Mouse (Mus musculus) CH12.LX (cell line): ENCODE results near the gene Kidins220.

Experiments used
- CTCF ChIP-seq, 2 experiments: IDR thresholded peaks in 1 of 2; conservative IDR thresholded peaks in 1 of 2; 2 replicates each; pipeline ENCODE4 v1.5.1; 2011 to 2012; ENCODE audit warnings: low read depth in 2 of 2, low read length in 2 of 2, improper control_type of control experiment in 1 of 2, inconsistent platforms in 1 of 2, mild to moderate bottlenecking in 1 of 2, moderate library complexity in 1 of 2
- E2F4 ChIP-seq: IDR thresholded peaks from 2 replicates; pipeline ENCODE4 v1.6.1; 2011; ENCODE audit warnings: low read depth, low read length, improper control_type of control experiment; ENCODE audit not compliant: insufficient replicate concordance
- ELF1 ChIP-seq: IDR thresholded peaks from 2 replicates; pipeline ENCODE4 v1.6.1; 2014; ENCODE audit warnings: low read depth, mild to moderate bottlenecking, inconsistent platforms, low read length, improper control_type of control experiment
- EP300 ChIP-seq: IDR thresholded peaks from 2 replicates; pipeline ENCODE4 v1.6.1; 2011; ENCODE audit warnings: low read length, improper control_type of control experiment
- ETS1 ChIP-seq: conservative IDR thresholded peaks from 2 replicates; pipeline ENCODE4 v1.6.1; 2012; ENCODE audit warnings: low read depth, mild to moderate bottlenecking, inconsistent platforms, low read length, improper control_type of control experiment, moderate library complexity
- HCFC1 ChIP-seq: IDR thresholded peaks from 2 replicates; pipeline ENCODE4 v1.6.1; 2012; ENCODE audit warnings: low read depth, mild to moderate bottlenecking, inconsistent platforms, low read length, improper control_type of control experiment
- JUND ChIP-seq: conservative IDR thresholded peaks from 2 replicates; pipeline ENCODE4 v1.6.1; 2011; ENCODE audit warnings: low read depth, low read length, improper control_type of control experiment
- MAX ChIP-seq: IDR thresholded peaks from 2 replicates; pipeline ENCODE4 v1.6.1; 2011; ENCODE audit warnings: low read length, improper control_type of control experiment
- MYC ChIP-seq: IDR thresholded peaks from 2 replicates; pipeline ENCODE4 v1.6.1; 2011; ENCODE audit warnings: low read depth, mild to moderate bottlenecking, improper control_type of control experiment, low read length
- NELFE ChIP-seq: IDR thresholded peaks from 2 replicates; pipeline ENCODE4 v1.6.1; 2011; ENCODE audit warnings: low read depth, low read length, improper control_type of control experiment
- POLR2AphosphoS2 ChIP-seq: IDR thresholded peaks from 2 replicates; pipeline ENCODE4 v1.6.1; 2011; ENCODE audit warnings: low read depth, low read length, improper control_type of control experiment
- RAD21 ChIP-seq: IDR thresholded peaks from 2 replicates; pipeline ENCODE4 v1.6.1; 2011; ENCODE audit warnings: low read depth, mild to moderate bottlenecking, low read length, improper control_type of control experiment, moderate library complexity
- TCF12 ChIP-seq: IDR thresholded peaks from 2 replicates; pipeline ENCODE4 v1.6.1; 2014; ENCODE audit warnings: low read depth, mild to moderate bottlenecking, inconsistent platforms, low read length, improper control_type of control experiment
- ZMIZ1 ChIP-seq: IDR thresholded peaks from 2 replicates; pipeline ENCODE4 v1.6.1; 2012; ENCODE audit warnings: low read depth, mild to moderate bottlenecking, inconsistent platforms, low read length, improper control_type of control experiment

GRCm38 (mm10) chr12:24933996-24934395, 40.7 kb upstream of the Kidins220 start:
- TF ChIP-seq POLR2AphosphoS2: no peak
- TF ChIP-seq CTCF (conservative IDR thresholded peaks at IDR 0.05 in 1 of 2, IDR thresholded peaks at IDR 0.05 in 1 of 2; ENCODE audit: low read depth in 2 of 2, low read length in 2 of 2): no peak
- no peak for TF ChIP-seq ELF1
- TF ChIP-seq NELFE: no peak
- no peak for TF ChIP-seq RAD21
- TF ChIP-seq HCFC1: no peak
- TF ChIP-seq MAX: no peak
- no peak for TF ChIP-seq ETS1
- TF ChIP-seq TCF12: no peak
- no peak for TF ChIP-seq ZMIZ1
- TF ChIP-seq JUND: no peak
- TF ChIP-seq E2F4: no peak
- no peak for TF ChIP-seq MYC
- TF ChIP-seq EP300: no peak
